Mouse (Mus musculus): ENCODE data around the gene Tlx2. TPM values are rescaled to one million over a fixed set of nuclear protein-coding genes. Genes with fewer than 3 reads are reported as not detected.

The Tlx2 gene
- total RNA-seq, 2 experiments from 2014 or later, result not detected

DNA sequence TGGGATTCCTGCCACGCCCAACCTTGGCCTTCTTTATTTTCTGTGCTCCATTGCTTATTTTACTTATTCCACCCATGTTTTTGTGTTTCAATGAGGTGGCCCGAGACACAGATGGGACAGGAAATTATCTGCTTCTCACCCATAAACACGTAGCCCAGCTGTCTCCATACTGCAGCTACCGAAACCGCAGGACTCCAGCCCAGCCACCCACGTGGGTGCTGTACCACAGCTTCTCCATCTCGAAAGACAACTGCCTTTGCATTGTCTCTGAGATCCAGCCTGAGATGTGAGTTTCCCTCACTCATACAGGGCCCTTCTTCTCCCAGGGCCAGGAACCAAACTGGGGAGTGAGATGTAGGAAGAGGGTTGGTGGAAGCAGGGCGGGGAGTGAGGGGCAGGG, 4.1 kb downstream of the Tlx2 start:
- DNase-seq (ENCODE audit: low spot score in 2 of 2), result no peak
- TF ChIP-seq CTCF (conservative IDR thresholded peaks at IDR 0.05), result no peak
- Histone ChIP-seq H3K4me3 (no peak overlapping the region), H3K27ac (no peak overlapping the region)

DNA sequence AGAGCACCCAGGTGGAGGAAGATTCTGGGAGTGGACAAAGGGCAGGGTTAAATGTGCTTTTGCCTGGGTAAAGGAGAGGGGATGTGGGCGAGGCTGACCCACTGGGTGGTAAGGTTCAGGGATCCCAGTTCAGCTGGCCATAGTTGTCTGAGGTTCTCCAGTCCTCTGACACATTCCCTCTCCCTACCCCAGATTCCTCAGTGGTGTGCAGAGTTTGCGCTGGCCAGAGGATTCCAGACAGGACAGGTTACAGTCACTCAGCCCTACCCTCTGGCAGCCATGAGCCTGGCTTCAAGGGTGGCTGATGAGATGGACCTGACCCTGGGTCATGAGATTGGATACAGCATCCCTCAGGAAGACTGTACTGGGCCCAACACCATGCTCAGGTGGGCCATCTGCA, 11.4 kb downstream of the Tlx2 start:
- no peak overlapping the region for H3K4me3 ChIP-seq
- TF ChIP-seq CTCF (conservative IDR thresholded peaks at IDR 0.05), result no peak
- H3K27ac ChIP-seq, result no peak overlapping the region
- DNase-seq (ENCODE audit: low spot score in 2 of 2), result no peak

DNA sequence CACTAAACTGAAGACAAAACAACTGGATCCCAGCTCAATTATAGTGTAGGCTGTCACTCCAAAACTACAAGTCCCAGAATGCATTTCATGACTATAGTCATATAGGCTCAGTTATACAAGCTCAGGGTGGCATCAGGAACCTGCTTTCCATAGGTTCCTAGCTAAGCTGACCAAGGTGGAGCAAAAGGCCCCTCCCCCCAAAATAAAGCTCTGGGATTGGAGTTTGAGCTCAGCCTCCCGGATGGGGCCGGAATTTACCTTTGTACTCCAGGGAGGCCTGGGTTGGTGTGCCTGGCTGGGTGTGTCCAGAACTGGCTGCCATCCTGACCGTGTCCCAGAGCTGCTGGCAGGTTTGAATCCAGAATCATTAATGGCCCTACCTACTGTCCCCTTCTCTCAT, 12.3 kb downstream of the Tlx2 start, which contains the start of gene Dqx1:
TSS of gene Dqx1 (plus strand) at position 55 of the 400 bp plus-strand sequence.
- no peak within 1 kb of the TSS for H3K4me3 ChIP-seq
- no peak for TF ChIP-seq CTCF (conservative IDR thresholded peaks at IDR 0.05)
- H3K27ac ChIP-seq, result no peak within 1 kb of the TSS
- no peak for DNase-seq (ENCODE audit: low spot score in 2 of 2)

DNA sequence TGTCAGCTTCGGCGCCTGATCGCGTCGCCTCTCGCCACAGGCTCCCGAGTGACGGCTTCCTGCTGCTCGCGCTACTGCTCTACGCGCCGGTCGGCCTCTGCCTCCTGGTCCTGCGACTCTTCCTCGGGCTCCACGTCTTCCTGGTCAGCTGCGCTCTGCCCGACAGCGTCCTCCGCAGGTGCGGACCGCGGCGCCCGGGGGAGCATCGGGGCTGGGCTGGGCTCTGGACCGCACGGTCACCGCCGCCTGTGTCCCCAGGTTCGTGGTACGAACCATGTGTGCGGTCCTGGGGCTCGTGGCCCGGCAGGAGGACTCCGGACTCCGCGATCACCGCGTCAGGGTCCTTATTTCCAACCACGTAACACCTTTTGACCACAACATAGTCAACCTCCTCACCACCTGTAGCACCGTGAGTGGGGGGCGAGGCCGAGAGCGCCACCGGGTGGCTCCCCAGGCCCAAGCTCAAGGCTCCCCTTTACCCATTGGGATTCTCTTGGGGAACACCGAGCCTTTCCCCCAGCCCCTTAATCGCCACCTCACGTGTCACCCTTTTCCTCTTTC, 15.1 kb downstream of the Tlx2 start, which contains the start of gene Htra2:
TSS of gene Htra2 (minus strand) at position 403 of the 561 bp plus-strand sequence.
- TF ChIP-seq CTCF (conservative IDR thresholded peaks at IDR 0.05), result peak; percentile 70
- H3K4me3 ChIP-seq, result peak within 1 kb of the TSS; percentile 91
- H3K27ac ChIP-seq, result peak within 1 kb of the TSS; percentile 95
- DNase-seq (ENCODE audit: low spot score in 2 of 2), result peak in 1 of 2 experiments; percentile 48

DNA sequence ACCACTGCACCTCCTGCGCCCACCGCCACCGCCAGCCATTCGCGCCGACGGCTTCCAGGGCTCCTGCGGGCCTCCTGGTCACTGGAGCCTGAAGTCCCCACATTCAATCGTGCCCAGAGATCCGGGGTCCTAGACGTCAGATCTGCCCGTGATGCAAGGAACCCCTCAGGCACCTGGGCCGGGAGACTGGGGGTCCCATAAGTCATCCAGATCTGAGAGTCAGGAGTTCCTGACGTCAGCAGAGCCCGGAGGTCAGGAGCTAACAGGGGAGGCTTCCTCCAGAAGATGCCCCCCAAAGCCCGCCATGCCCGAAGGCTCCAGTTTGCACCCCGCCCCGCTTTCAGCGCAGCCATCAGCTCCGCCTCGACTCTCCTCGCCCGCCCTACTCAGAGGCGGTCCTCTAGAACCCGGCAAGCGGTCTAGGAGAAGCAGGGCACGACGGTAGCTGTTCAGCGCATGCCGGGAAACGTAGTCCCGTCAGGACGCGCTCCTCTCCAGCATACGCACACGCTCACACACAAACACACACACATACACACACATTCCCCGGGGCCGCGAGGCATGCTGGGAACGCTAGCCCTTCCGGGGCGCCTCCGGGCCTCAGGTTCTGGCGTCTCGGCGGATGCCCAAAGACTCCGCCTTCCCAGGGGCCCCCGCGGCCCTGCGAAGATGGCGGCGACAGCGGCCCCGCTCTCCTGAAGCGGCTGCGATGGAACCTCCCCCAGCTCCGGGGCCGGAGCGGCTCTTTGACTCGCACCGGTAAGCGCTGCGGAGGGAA, 15.8 kb downstream of the Tlx2 start, which contains the start of gene Aup1:
TSS of gene Aup1 (plus strand) at position 448 of the 778 bp plus-strand sequence.
- Histone ChIP-seq H3K4me3 (peak within 1 kb of the TSS; percentile 91), H3K27ac (peak within 1 kb of the TSS; percentile 95)
- no peak for TF ChIP-seq CTCF (conservative IDR thresholded peaks at IDR 0.05)
- DNase-seq (ENCODE audit: low spot score in 2 of 2), result peak; percentile 98

DNA sequence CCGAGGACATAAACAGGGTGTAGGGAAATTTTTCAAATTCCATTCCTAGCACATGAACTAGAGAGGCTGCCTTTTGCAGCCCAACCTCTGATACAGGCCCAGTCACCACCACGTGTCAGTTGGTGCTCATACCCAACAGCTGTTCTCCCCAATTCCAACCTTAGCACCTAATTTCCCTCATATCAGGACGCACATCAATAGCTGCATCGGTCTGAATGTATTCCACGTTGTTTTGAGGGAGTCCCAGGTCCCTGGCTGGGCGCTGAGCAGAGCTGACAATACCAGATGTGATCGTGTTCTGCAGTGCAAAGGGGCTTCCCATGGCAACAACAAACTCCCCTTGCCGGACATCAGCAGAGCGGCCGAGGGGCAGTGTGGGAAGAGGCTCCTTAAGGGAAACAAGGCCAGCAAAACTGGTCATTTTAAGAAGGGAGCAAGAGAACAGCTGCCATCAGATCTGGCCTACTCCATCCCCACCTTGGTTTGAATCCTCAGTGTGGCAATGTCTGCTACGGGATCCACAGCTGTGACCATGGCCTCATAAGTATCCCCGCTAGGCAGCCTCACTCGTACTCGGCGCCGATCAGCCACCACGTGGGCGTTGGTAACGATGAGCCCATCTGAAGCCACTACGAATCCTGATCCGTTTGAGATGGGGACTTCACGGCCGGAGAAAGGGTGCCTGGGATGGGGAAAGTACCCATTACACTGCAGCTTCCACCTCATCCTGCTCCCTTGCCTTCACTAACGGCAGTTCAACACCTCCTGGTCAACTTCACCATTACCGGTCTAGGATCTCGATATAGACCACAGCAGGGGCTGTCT, 16.7 kb downstream of the Tlx2 start:
- no peak for DNase-seq (ENCODE audit: low spot score in 2 of 2)
- TF ChIP-seq CTCF (conservative IDR thresholded peaks at IDR 0.05), result no peak
- Histone ChIP-seq H3K27ac (peak overlapping the region; percentile 95), H3K4me3 (peak overlapping the region; percentile 91)

DNA sequence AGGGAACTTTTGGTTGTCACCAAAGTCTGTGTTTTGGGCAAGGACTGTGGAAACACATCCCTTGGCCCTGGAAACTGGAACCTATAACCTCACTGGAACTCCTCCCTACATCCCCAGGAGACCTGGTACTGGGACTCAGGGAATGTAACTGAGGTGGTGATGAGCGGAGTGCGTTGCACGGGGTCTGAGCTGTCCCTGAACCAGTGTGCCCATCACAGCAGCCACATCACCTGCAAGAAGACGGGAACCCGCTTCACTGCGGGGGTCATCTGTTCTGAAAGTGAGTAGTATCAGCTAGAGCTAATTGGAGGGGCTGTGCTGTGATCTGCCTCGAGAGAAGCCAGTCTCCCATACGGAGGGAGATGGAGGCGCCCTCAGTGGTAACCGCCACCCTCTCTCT, 20.7 kb downstream of the Tlx2 start:
- no peak overlapping the region for H3K27ac ChIP-seq
- no peak for TF ChIP-seq CTCF (conservative IDR thresholded peaks at IDR 0.05)
- H3K4me3 ChIP-seq, result no peak overlapping the region
- no peak for DNase-seq (ENCODE audit: low spot score in 2 of 2)

DNA sequence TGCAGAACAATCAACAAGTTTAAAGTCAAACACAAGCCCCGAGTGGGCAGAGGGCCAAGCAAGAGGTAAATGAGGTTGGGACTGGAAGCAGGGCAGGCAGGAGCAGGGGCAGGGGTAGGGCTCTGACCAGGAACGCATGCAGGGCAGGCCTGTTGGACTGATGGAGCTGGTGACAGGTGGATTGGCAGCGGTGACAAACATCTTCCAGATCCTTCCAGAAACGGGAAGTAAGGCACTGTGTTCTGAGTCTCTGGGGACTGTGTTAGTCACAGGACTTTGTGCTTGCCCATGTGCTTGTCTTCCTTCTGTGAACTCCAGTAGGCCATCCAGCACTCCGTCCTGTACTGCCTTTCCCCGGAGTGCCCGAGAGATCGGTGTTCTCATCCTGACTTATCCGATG, 25.4 kb downstream of the Tlx2 start:
- Histone ChIP-seq H3K27ac (no peak overlapping the region), H3K4me3 (no peak overlapping the region)
- TF ChIP-seq CTCF (conservative IDR thresholded peaks at IDR 0.05), result no peak
- DNase-seq (ENCODE audit: low spot score in 2 of 2), result no peak

DNA sequence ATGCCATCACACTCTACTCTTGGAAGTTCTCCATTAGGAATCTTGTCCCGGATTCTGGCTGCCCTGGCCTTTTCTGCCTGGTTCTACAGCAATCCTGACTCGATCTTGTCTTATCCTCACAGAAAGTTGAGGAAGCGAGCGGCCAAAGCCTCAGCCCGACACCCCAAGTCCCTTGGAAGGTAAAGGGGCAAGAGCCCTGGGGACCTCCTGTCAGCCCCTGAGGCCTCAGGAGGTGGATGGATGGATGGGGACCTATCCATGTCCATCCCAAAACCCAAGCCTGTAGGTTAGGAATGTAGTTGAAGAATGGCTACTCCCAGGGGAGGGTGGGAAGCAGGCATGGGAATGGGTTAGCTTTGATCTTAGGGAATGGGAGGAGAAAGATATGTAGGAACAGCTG, 26.1 kb downstream of the Tlx2 start:
- TF ChIP-seq CTCF (conservative IDR thresholded peaks at IDR 0.05), result no peak
- H3K27ac ChIP-seq, result no peak overlapping the region
- no peak overlapping the region for H3K4me3 ChIP-seq
- DNase-seq (ENCODE audit: low spot score in 2 of 2), result no peak

DNA sequence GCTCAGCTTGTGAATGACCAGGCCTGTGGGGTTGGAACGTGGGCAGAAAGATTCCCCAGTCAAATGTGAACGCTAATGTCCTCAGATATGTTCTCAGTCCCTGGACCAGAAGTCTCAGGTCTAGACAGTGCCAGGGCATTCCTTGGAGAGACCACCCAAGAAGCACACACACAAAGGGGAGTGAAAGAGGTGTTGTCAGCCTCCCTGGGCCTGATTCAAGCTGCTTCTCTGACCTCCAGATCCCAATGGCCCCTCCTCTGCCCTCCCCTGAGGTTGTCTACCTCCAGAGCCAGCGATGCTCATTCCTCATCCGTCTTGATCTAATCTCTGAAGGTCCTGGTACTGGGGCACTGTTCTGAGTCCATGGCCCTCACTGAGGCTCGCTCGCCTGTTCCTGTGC, 26.5 kb downstream of the Tlx2 start:
- DNase-seq (ENCODE audit: low spot score in 2 of 2), result no peak
- no peak overlapping the region for H3K4me3 ChIP-seq
- no peak for TF ChIP-seq CTCF (conservative IDR thresholded peaks at IDR 0.05)
- H3K27ac ChIP-seq, result no peak overlapping the region

DNA sequence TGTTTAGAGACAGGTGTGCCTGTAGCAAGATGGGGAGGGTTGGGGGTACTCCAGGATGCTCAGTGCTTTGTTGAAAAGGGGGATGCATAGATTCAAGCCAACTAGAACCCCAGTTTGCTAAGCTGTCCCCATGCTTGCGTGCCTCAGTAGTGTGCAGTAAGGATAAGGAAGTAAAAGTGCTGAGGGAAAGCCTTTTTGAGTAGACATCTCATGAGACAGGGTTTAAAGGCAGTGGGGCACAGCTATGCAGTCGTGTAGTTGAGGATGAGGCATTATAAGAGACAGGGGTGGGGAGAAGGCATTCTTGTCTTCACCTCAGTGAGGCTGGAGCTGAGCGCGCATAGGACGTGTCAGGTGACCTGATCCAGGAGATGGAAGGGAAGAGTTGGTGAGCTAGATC, 29.5 kb downstream of the Tlx2 start:
- TF ChIP-seq CTCF (conservative IDR thresholded peaks at IDR 0.05), result no peak
- DNase-seq (ENCODE audit: low spot score in 2 of 2), result no peak
- no peak overlapping the region for H3K4me3 ChIP-seq
- no peak overlapping the region for H3K27ac ChIP-seq

DNA sequence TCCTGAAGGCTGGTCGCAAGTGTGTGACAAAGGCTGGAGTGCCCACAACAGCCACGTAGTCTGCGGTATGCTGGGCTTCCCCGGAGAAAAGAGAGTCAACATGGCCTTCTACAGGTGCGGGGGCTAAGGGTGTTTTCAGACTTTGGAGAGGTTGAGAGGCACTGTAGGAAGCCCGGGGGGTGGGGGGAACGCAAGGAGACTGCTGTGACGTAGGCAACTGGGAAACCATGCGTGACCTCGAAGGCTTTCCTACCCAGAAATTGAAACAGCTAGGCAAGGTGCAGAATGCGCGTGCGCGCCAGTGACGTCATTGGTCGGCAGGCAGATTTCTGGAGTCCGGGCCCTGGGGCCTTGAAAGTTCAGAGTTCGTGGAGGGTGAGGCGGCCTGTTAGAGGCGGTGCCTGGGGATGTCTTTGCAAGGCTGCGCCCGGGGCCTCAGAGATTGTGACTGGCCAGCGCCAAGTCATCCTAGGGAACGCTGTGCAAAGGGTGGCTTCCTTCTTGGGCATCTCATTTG, 31.5 kb downstream of the Tlx2 start:
- Histone ChIP-seq H3K4me3 (peak overlapping the region; percentile 33), H3K27ac (no peak overlapping the region; the same call in 1 of the 2 replicates)
- DNase-seq (ENCODE audit: low spot score in 2 of 2), result peak; percentile 84 to 90
- no peak for TF ChIP-seq CTCF (conservative IDR thresholded peaks at IDR 0.05)

DNA sequence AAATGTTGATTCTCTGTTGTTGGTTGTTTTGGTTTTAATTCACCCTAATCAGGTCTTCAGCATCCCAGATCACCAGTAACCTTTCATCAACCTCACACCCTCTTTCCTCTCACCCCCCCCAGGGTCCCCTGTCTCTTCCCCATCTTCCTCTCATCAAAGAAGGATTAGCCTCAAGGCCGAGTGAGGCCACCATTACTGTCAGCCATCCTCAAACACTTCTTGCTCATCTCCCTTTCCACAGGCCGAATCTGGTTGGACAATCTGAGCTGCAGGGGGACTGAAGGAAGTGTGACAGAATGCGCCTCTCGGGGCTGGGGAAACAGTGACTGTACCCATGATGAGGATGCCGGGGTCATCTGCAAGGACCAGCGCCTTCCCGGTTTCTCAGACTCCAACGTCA, 32.9 kb downstream of the Tlx2 start:
- Histone ChIP-seq H3K27ac (no peak overlapping the region), H3K4me3 (no peak overlapping the region)
- DNase-seq (ENCODE audit: low spot score in 2 of 2), result no peak
- no peak for TF ChIP-seq CTCF (conservative IDR thresholded peaks at IDR 0.05)

Measured in layer of hippocampus, adult 2 months (tissue).